Mouse (Mus musculus): ENCODE data around the gene Hc. TPM values are rescaled to one million over a fixed set of nuclear protein-coding genes. Genes with fewer than 3 reads are reported as not detected.

Hc gene
- polyA plus RNA-seq, 1 experiment from 2014 or later, result not detected

GRCm38 (mm10) chr2:35102777-35103176 is 41.5 kb upstream of the Hc start:
- no peaks in the 10 kb centered on the region for H3K36me3 ChIP-seq (ENCODE audit: control insufficient read depth, insufficient read depth, low read length)
- H3K27me3 ChIP-seq (replicated peaks; ENCODE audit: control insufficient read depth, insufficient read depth, low read length), result no peaks in the 10 kb centered on the region
- H3K27ac ChIP-seq (replicated peaks; ENCODE audit: low read depth, low read length), result no peak overlapping the region
- no peak overlapping the region for H3K4me3 ChIP-seq (ENCODE audit: low read depth, low read length)
- ATAC-seq (ENCODE audit: low read depth) (no peak), DNase-seq (ENCODE audit: low spot score) (no peak)
- no peak overlapping the region for H3K4me2 ChIP-seq (ENCODE audit: low read depth, low read length)
- H3K4me1 ChIP-seq (ENCODE audit: control insufficient read depth, insufficient read depth, low read length), result no peaks in the 10 kb centered on the region
- no peak overlapping the region for H3K9ac ChIP-seq (ENCODE audit: low read depth, low read length)
- H3K9me3 ChIP-seq (ENCODE audit: control insufficient read depth, low read length), result no peaks in the 10 kb centered on the region

- Histone ChIP-seq H3K27me3 (replicated peaks; ENCODE audit: control insufficient read depth, insufficient read depth, low read length) (no peaks in the 10 kb centered on the region), H3K4me3 (ENCODE audit: low read depth, low read length) (no peak within 1 kb of the TSS), H3K4me1 (ENCODE audit: control insufficient read depth, insufficient read depth, low read length) (no peaks in the 10 kb centered on the region), H3K4me2 (ENCODE audit: low read depth, low read length) (no peak within 1 kb of the TSS), H3K36me3 (ENCODE audit: control insufficient read depth, insufficient read depth, low read length) (no peaks in the 10 kb centered on the region), H3K9ac (ENCODE audit: low read depth, low read length) (no peak within 1 kb of the TSS), H3K9me3 (ENCODE audit: control insufficient read depth, low read length) (no peaks in the 10 kb centered on the region), H3K27ac (replicated peaks; ENCODE audit: low read depth, low read length) (no peak within 1 kb of the TSS)
- WGBS, result 80% methylated on average over 3 of the region's 3 CpGs
- no peak for ATAC-seq (ENCODE audit: low read depth)
- no peak for DNase-seq (ENCODE audit: low spot score)
Measured at GRCm38 (mm10) chr2:35101443-35101842, 40.2 kb upstream of the Hc start, which contains the start of gene AI182371. Gene AI182371 (minus strand): TSS chr2:35101543.

GRCm38 (mm10) chr2:35100529-35100928 is 39.3 kb upstream of the Hc start:
- no peak overlapping the region for H3K4me3 ChIP-seq (ENCODE audit: low read depth, low read length)
- ATAC-seq (ENCODE audit: low read depth), result no peak
- no peak overlapping the region for H3K9ac ChIP-seq (ENCODE audit: low read depth, low read length)
- H3K27me3 ChIP-seq (replicated peaks; ENCODE audit: control insufficient read depth, insufficient read depth, low read length), result no peaks in the 10 kb centered on the region
- no peaks in the 10 kb centered on the region for H3K4me1 ChIP-seq (ENCODE audit: control insufficient read depth, insufficient read depth, low read length)
- no peak overlapping the region for H3K4me2 ChIP-seq (ENCODE audit: low read depth, low read length)
- DNase-seq (ENCODE audit: low spot score), result no peak
- 81% methylated on average over 6 of the region's 6 CpGs for WGBS
- no peaks in the 10 kb centered on the region for H3K9me3 ChIP-seq (ENCODE audit: control insufficient read depth, low read length)
- H3K36me3 ChIP-seq (ENCODE audit: control insufficient read depth, insufficient read depth, low read length), result no peaks in the 10 kb centered on the region
- no peak overlapping the region for H3K27ac ChIP-seq (replicated peaks; ENCODE audit: low read depth, low read length)

- Histone ChIP-seq H3K27me3 (replicated peaks; ENCODE audit: control insufficient read depth, insufficient read depth, low read length) (no peaks in the 10 kb centered on the region), H3K4me2 (ENCODE audit: low read depth, low read length) (no peak overlapping the region), H3K9me3 (ENCODE audit: control insufficient read depth, low read length) (no peaks in the 10 kb centered on the region), H3K9ac (ENCODE audit: low read depth, low read length) (no peak overlapping the region), H3K27ac (replicated peaks; ENCODE audit: low read depth, low read length) (no peak overlapping the region), H3K4me3 (ENCODE audit: low read depth, low read length) (no peak overlapping the region), H3K4me1 (ENCODE audit: control insufficient read depth, insufficient read depth, low read length) (no peaks in the 10 kb centered on the region), H3K36me3 (ENCODE audit: control insufficient read depth, insufficient read depth, low read length) (no peaks in the 10 kb centered on the region)
- ATAC-seq (ENCODE audit: low read depth) (no peak), DNase-seq (ENCODE audit: low spot score) (no peak)
- WGBS, result 70% methylated on average over 4 of the region's 4 CpGs
Measured at GRCm38 (mm10) chr2:35087418-35087817, 26.2 kb upstream of the Hc start.

- no peak overlapping the region for H3K9ac ChIP-seq (ENCODE audit: low read depth, low read length)
- H3K4me1 ChIP-seq (ENCODE audit: control insufficient read depth, insufficient read depth, low read length), result no peaks in the 10 kb centered on the region
- H3K27me3 ChIP-seq (replicated peaks; ENCODE audit: control insufficient read depth, insufficient read depth, low read length), result no peaks in the 10 kb centered on the region
- no peaks in the 10 kb centered on the region for H3K36me3 ChIP-seq (ENCODE audit: control insufficient read depth, insufficient read depth, low read length)
- DNase-seq (ENCODE audit: low spot score), result no peak
- no peak overlapping the region for H3K27ac ChIP-seq (replicated peaks; ENCODE audit: low read depth, low read length)
- no peaks in the 10 kb centered on the region for H3K9me3 ChIP-seq (ENCODE audit: control insufficient read depth, low read length)
- no peak overlapping the region for H3K4me2 ChIP-seq (ENCODE audit: low read depth, low read length)
- 59% methylated on average over 6 of the region's 6 CpGs for WGBS
- no peak overlapping the region for H3K4me3 ChIP-seq (ENCODE audit: low read depth, low read length)
- no peak for ATAC-seq (ENCODE audit: low read depth)
Measured at GRCm38 (mm10) chr2:35079166-35079565, 17.9 kb upstream of the Hc start.

GRCm38 (mm10) chr2:35074328-35074727 is 13.1 kb upstream of the Hc start:
- no peak for ATAC-seq (ENCODE audit: low read depth)

DNA sequence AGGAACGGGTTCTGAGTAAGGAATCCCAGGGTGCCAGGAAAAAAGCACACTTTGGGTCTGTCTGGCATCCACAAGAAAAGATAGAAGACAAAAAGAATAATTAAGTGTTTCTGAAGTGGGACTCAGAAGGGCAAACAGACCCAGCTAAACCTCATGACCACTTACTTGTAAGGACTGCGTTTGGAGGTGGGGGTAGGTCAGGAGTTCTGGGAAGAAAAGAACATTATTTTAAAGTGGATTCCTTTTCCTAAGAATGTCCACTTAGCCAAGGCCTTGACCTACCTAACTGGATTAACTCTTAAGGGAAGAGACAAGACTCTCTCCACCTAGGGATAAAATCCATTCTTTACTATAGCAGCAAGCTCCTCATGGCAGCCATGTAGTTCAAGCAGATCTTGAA is 11.3 kb upstream of the Hc start:
- DNase-seq (ENCODE audit: low spot score), result no peak
- Histone ChIP-seq H3K4me2 (ENCODE audit: low read depth, low read length) (no peak overlapping the region), H3K4me3 (ENCODE audit: low read depth, low read length) (no peak overlapping the region), H3K27me3 (replicated peaks; ENCODE audit: control insufficient read depth, insufficient read depth, low read length) (no peaks in the 10 kb centered on the region), H3K9ac (ENCODE audit: low read depth, low read length) (no peak overlapping the region), H3K9me3 (ENCODE audit: control insufficient read depth, low read length) (no peaks in the 10 kb centered on the region), H3K4me1 (ENCODE audit: control insufficient read depth, insufficient read depth, low read length) (no peaks in the 10 kb centered on the region), H3K27ac (replicated peaks; ENCODE audit: low read depth, low read length) (no peak overlapping the region), H3K36me3 (ENCODE audit: control insufficient read depth, insufficient read depth, low read length) (no peaks in the 10 kb centered on the region)
- WGBS, result 65% methylated on average over 2 of the region's 2 CpGs
- no peak for ATAC-seq (ENCODE audit: low read depth)

More at GRCm38 (mm10) chr2:35074328-35074727, 13.1 kb upstream of the Hc start:
- Histone ChIP-seq H3K9me3 (ENCODE audit: control insufficient read depth, low read length) (no peaks in the 10 kb centered on the region), H3K4me3 (ENCODE audit: low read depth, low read length) (no peak overlapping the region), H3K27ac (replicated peaks; ENCODE audit: low read depth, low read length) (no peak overlapping the region), H3K4me2 (ENCODE audit: low read depth, low read length) (no peak overlapping the region), H3K4me1 (ENCODE audit: control insufficient read depth, insufficient read depth, low read length) (no peaks in the 10 kb centered on the region), H3K9ac (ENCODE audit: low read depth, low read length) (no peak overlapping the region), H3K36me3 (ENCODE audit: control insufficient read depth, insufficient read depth, low read length) (no peaks in the 10 kb centered on the region), H3K27me3 (replicated peaks; ENCODE audit: control insufficient read depth, insufficient read depth, low read length) (no peaks in the 10 kb centered on the region)
- no peak for DNase-seq (ENCODE audit: low spot score)
- 95% methylated on average over 3 of the region's 3 CpGs for WGBS

DNA sequence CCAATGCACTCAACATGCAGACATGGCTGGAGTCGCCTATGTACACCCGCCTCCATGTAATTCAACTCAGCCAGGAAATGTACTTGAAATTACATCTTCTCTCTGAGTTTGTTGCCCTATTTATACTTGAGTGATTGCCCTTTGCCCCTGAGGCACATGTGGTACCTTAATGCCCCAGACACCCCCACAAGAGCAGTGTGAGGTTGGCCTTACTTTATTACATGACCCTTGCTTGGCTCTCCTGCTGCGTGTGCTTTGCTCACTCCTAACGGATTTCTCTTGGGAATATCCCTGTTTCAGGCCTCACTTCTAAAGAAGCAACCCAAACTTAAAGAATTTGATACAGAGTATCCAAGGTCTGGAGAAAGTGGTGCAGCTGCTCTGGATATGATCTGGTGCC is 9.0 kb upstream of the Hc start:
- no peak overlapping the region for H3K9ac ChIP-seq (ENCODE audit: low read depth, low read length)
- H3K36me3 ChIP-seq (ENCODE audit: control insufficient read depth, insufficient read depth, low read length), result no peaks in the 10 kb centered on the region
- H3K9me3 ChIP-seq (ENCODE audit: control insufficient read depth, low read length), result no peaks in the 10 kb centered on the region
- 59% methylated on average over 4 of the region's 4 CpGs for WGBS
- DNase-seq (ENCODE audit: low spot score) (no peak), ATAC-seq (ENCODE audit: low read depth) (no peak)
- H3K4me3 ChIP-seq (ENCODE audit: low read depth, low read length), result no peak overlapping the region
- H3K4me2 ChIP-seq (ENCODE audit: low read depth, low read length), result no peak overlapping the region
- no peaks in the 10 kb centered on the region for H3K27me3 ChIP-seq (replicated peaks; ENCODE audit: control insufficient read depth, insufficient read depth, low read length)
- H3K4me1 ChIP-seq (ENCODE audit: control insufficient read depth, insufficient read depth, low read length), result no peaks in the 10 kb centered on the region
- H3K27ac ChIP-seq (replicated peaks; ENCODE audit: low read depth, low read length), result no peak overlapping the region

GRCm38 (mm10) chr2:35069124-35069523 is 7.9 kb upstream of the Hc start:
- Histone ChIP-seq H3K36me3 (ENCODE audit: control insufficient read depth, insufficient read depth, low read length) (no peaks in the 10 kb centered on the region), H3K9me3 (ENCODE audit: control insufficient read depth, low read length) (no peaks in the 10 kb centered on the region), H3K4me3 (ENCODE audit: low read depth, low read length) (no peak overlapping the region), H3K4me1 (ENCODE audit: control insufficient read depth, insufficient read depth, low read length) (no peaks in the 10 kb centered on the region), H3K27ac (replicated peaks; ENCODE audit: low read depth, low read length) (no peak overlapping the region), H3K9ac (ENCODE audit: low read depth, low read length) (no peak overlapping the region), H3K4me2 (ENCODE audit: low read depth, low read length) (no peak overlapping the region), H3K27me3 (replicated peaks; ENCODE audit: control insufficient read depth, insufficient read depth, low read length) (no peaks in the 10 kb centered on the region)
- ATAC-seq (ENCODE audit: low read depth) (no peak), DNase-seq (ENCODE audit: low spot score) (no peak)
- 92% methylated on average over 1 of the region's 1 CpGs for WGBS
